Mouse (Mus musculus) MEL (cell line): Measurements from ENCODE around the gene Gxylt2. TPM values are rescaled to one million over a fixed set of nuclear protein-coding genes. Genes with fewer than 3 reads are reported as not detected.

ENCODE experiments used
- DNase-seq: peaks from one replicate; pipeline ENCODE4 v3.0.0; 2011; ENCODE audit warnings: low read depth, low spot score
- H3K27ac ChIP-seq: 2 replicates; pipeline ENCODE4 v1.5.1; 2012; ENCODE audit warnings: low read depth, mild to moderate bottlenecking, control low read depth, low read length, moderate library complexity; ENCODE audit not compliant: control insufficient read depth
- H3K27me3 ChIP-seq, 2 experiments: fragments of 150-350 bp in 1 of 2; sonication (generic) in 1 of 2; 2 replicates each; pipeline ENCODE4 v1.6.1; 2012; ENCODE audit warnings: low read length in 2 of 2, mild to moderate bottlenecking in 2 of 2, improper control_type of control experiment in 1 of 2, moderate library complexity in 1 of 2; ENCODE audit not compliant: insufficient read depth in 2 of 2, control insufficient read depth in 1 of 2
- H3K36me3 ChIP-seq, 2 experiments: 2 replicates each; pipeline ENCODE4 v1.6.1; 2012 to 2014; ENCODE audit warnings: low read length in 2 of 2, improper control_type of control experiment in 1 of 2, inconsistent platforms in 1 of 2, mild to moderate bottlenecking in 1 of 2; ENCODE audit not compliant: insufficient read depth in 2 of 2, control insufficient read depth in 1 of 2
- H3K4me1 ChIP-seq, 2 experiments: fragments of 150-350 bp in 1 of 2; sonication (generic) in 1 of 2; 2 replicates each; pipeline ENCODE4 v1.6.1; 2012; ENCODE audit warnings: low read length in 2 of 2, improper control_type of control experiment in 1 of 2, mild to moderate bottlenecking in 1 of 2; ENCODE audit not compliant: insufficient read depth in 2 of 2, control insufficient read depth in 1 of 2
- H3K4me3 ChIP-seq, 2 experiments: fragments of 150-350 bp in 1 of 2; sonication (generic) in 1 of 2; 2 replicates each; pipeline ENCODE4 v1.5.1; 2012; ENCODE audit warnings: low read depth in 2 of 2, low read length in 2 of 2, mild to moderate bottlenecking in 2 of 2, moderate library complexity in 2 of 2, control low read depth in 1 of 2, improper control_type of control experiment in 1 of 2; ENCODE audit not compliant: control insufficient read depth in 1 of 2, insufficient read depth in 1 of 2
- H3K79me2 ChIP-seq: 2 replicates; pipeline ENCODE4 v1.6.1; 2012; ENCODE audit warnings: mild to moderate bottlenecking, low read length, moderate library complexity; ENCODE audit not compliant: control insufficient read depth, poor library complexity, insufficient read depth
- H3K9ac ChIP-seq: 2 replicates; pipeline ENCODE4 v1.6.1; 2012; ENCODE audit warnings: low read depth, mild to moderate bottlenecking, control low read depth, low read length, moderate library complexity; ENCODE audit not compliant: control insufficient read depth, poor library complexity, severe bottlenecking
- H3K9me3 ChIP-seq: fragments of 150-350 bp; sonication (generic); replicated peaks from 2 replicates; pipeline ENCODE4 v1.6.1; 2012; ENCODE audit warnings: mild to moderate bottlenecking, low read length, improper control_type of control experiment, moderate library complexity; ENCODE audit not compliant: insufficient read depth
- BHLHE40 ChIP-seq: IDR thresholded peaks from 2 replicates; pipeline ENCODE4 v1.6.1; 2012; ENCODE audit warnings: low read depth, mild to moderate bottlenecking, inconsistent platforms, low read length, improper control_type of control experiment, borderline replicate concordance
- CHD1 ChIP-seq: IDR thresholded peaks from 2 replicates; pipeline ENCODE4 v1.6.1; 2012; ENCODE audit warnings: low read depth, mild to moderate bottlenecking, inconsistent platforms, low read length, improper control_type of control experiment
- CHD2 ChIP-seq: IDR thresholded peaks from 2 replicates; pipeline ENCODE4 v1.6.1; 2011; ENCODE audit warnings: low read length, improper control_type of control experiment
- E2F4 ChIP-seq: IDR thresholded peaks from 2 replicates; pipeline ENCODE4 v1.6.1; 2011; ENCODE audit warnings: low read depth, low read length, improper control_type of control experiment, borderline replicate concordance
- ETS1 ChIP-seq: IDR thresholded peaks from 2 replicates; pipeline ENCODE4 v1.6.1; 2012; ENCODE audit warnings: low read depth, mild to moderate bottlenecking, inconsistent platforms, low read length, improper control_type of control experiment, moderate library complexity
- GABPA ChIP-seq: IDR thresholded peaks from 2 replicates; pipeline ENCODE4 v1.6.1; 2012; ENCODE audit warnings: low read depth, mild to moderate bottlenecking, inconsistent platforms, low read length, improper control_type of control experiment, moderate library complexity
- JUND ChIP-seq: IDR thresholded peaks from 2 replicates; pipeline ENCODE4 v1.6.1; 2011; ENCODE audit warnings: low read depth, mild to moderate bottlenecking, improper control_type of control experiment, low read length
- KAT2A ChIP-seq: conservative IDR thresholded peaks from 2 replicates; pipeline ENCODE4 v1.6.1; 2012; ENCODE audit warnings: low read depth, low read length, improper control_type of control experiment, inconsistent platforms
- MAFK ChIP-seq: IDR thresholded peaks from 2 replicates; pipeline ENCODE4 v1.6.1; 2011; ENCODE audit warnings: low read depth, mild to moderate bottlenecking, low read length, improper control_type of control experiment, borderline replicate concordance
- MAZ ChIP-seq: IDR thresholded peaks from 2 replicates; pipeline ENCODE4 v1.6.1; 2012; ENCODE audit warnings: low read depth, mild to moderate bottlenecking, inconsistent platforms, low read length, improper control_type of control experiment
- MYC ChIP-seq: IDR thresholded peaks from 2 replicates; pipeline ENCODE4 v1.6.1; 2011; ENCODE audit warnings: low read depth, mild to moderate bottlenecking, low read length, improper control_type of control experiment, moderate library complexity
- NELFE ChIP-seq: IDR thresholded peaks from 2 replicates; pipeline ENCODE4 v1.6.1; 2011; ENCODE audit warnings: low read depth, low read length, improper control_type of control experiment
- NRF1 ChIP-seq: IDR thresholded peaks from 2 replicates; pipeline ENCODE4 v1.6.1; 2014; ENCODE audit warnings: low read depth, mild to moderate bottlenecking, inconsistent platforms, low read length, improper control_type of control experiment, moderate library complexity; ENCODE audit not compliant: poor library complexity, insufficient read depth, severe bottlenecking
- POLR2A ChIP-seq, 2 experiments: IDR thresholded peaks; 2 replicates each; pipeline ENCODE4 v1.6.1; 2011 to 2012; ENCODE audit warnings: low read length in 2 of 2, mild to moderate bottlenecking in 2 of 2, control low read depth in 1 of 2, improper control_type of control experiment in 1 of 2, low read depth in 1 of 2, moderate library complexity in 1 of 2; ENCODE audit not compliant: control insufficient read depth in 1 of 2, insufficient read depth in 1 of 2, poor library complexity in 1 of 2
- POLR2AphosphoS2 ChIP-seq: IDR thresholded peaks from 2 replicates; pipeline ENCODE4 v1.6.1; 2011; ENCODE audit warnings: low read length, improper control_type of control experiment
- POLR2AphosphoS5 ChIP-seq: IDR thresholded peaks from 2 replicates; pipeline ENCODE4 v1.6.1; 2012; ENCODE audit warnings: low read depth, borderline replicate concordance, mild to moderate bottlenecking, inconsistent platforms, low read length, moderate library complexity, mixed read lengths
- RAD21 ChIP-seq: IDR thresholded peaks from 2 replicates; pipeline ENCODE4 v1.6.1; 2011; ENCODE audit warnings: mild to moderate bottlenecking, low read depth, low read length, improper control_type of control experiment
- RCOR1 ChIP-seq: IDR thresholded peaks from 2 replicates; pipeline ENCODE4 v1.6.1; 2012; ENCODE audit warnings: low read depth, mild to moderate bottlenecking, inconsistent platforms, low read length, improper control_type of control experiment
- SIN3A ChIP-seq: IDR thresholded peaks from 2 replicates; pipeline ENCODE4 v1.6.1; 2012; ENCODE audit warnings: low read length, improper control_type of control experiment, inconsistent platforms
- SMC3 ChIP-seq: IDR thresholded peaks from 2 replicates; pipeline ENCODE4 v1.6.1; 2011; ENCODE audit warnings: low read depth, low read length, improper control_type of control experiment
- TAL1 ChIP-seq: IDR thresholded peaks from 2 replicates; pipeline ENCODE4 v1.6.1; 2012; ENCODE audit warnings: mild to moderate bottlenecking, inconsistent platforms, low read length, moderate library complexity, mixed read lengths
- TBP ChIP-seq: IDR thresholded peaks from 2 replicates; pipeline ENCODE4 v1.8.0; 2011; ENCODE audit warnings: low read depth, low read length, improper control_type of control experiment
- UBTF ChIP-seq: IDR thresholded peaks from 2 replicates; pipeline ENCODE4 v1.6.1; 2012; ENCODE audit warnings: low read depth, mild to moderate bottlenecking, inconsistent platforms, low read length, improper control_type of control experiment, moderate library complexity, borderline replicate concordance; ENCODE audit not compliant: insufficient read depth
- USF1 ChIP-seq: IDR thresholded peaks from 2 replicates; pipeline ENCODE4 v1.6.1; 2014; ENCODE audit warnings: low read depth, mild to moderate bottlenecking, inconsistent platforms, low read length, improper control_type of control experiment, moderate library complexity
- ZKSCAN1 ChIP-seq: IDR thresholded peaks from 2 replicates; pipeline ENCODE4 v1.6.1; 2012; ENCODE audit warnings: low read depth, mild to moderate bottlenecking, inconsistent platforms, low read length, improper control_type of control experiment, moderate library complexity
- ZMIZ1 ChIP-seq: IDR thresholded peaks from 2 replicates; pipeline ENCODE4 v1.6.1; 2012; ENCODE audit warnings: low read depth, mild to moderate bottlenecking, inconsistent platforms, low read length, improper control_type of control experiment, moderate library complexity
- ZNF384 ChIP-seq: IDR thresholded peaks from 2 replicates; pipeline ENCODE4 v1.6.1; 2012; ENCODE audit warnings: low read depth, mild to moderate bottlenecking, inconsistent platforms, low read length, improper control_type of control experiment
- polyA plus RNA-seq, 2 experiments: library from polyadenylated mRNA; stranded (reverse) in 1 of 2; unstranded in 1 of 2; fragments of >175 nt in 1 of 2; fragments of >200 nt in 1 of 2; gene quantifications; 2 replicates each; pipeline versions ENCODE4 v1.2.1 to v1.2.4; 2012; ENCODE audit warnings: low replicate concordance in 2 of 2, low read depth in 1 of 2; ENCODE audit not compliant: insufficient read length in 2 of 2, insufficient read depth in 1 of 2, missing spikeins in 1 of 2
- total RNA-seq: library from RNA; depleted of rRNA; stranded (reverse); fragments of 300-350 nt; gene quantifications from 2 replicates; pipeline ENCODE4 v1.2.3, GENCODE M21; 2012; rRNA removed

The Gxylt2 gene
- total RNA-seq (not detected in 2 replicates), polyA plus RNA-seq (not detected)

DNA sequence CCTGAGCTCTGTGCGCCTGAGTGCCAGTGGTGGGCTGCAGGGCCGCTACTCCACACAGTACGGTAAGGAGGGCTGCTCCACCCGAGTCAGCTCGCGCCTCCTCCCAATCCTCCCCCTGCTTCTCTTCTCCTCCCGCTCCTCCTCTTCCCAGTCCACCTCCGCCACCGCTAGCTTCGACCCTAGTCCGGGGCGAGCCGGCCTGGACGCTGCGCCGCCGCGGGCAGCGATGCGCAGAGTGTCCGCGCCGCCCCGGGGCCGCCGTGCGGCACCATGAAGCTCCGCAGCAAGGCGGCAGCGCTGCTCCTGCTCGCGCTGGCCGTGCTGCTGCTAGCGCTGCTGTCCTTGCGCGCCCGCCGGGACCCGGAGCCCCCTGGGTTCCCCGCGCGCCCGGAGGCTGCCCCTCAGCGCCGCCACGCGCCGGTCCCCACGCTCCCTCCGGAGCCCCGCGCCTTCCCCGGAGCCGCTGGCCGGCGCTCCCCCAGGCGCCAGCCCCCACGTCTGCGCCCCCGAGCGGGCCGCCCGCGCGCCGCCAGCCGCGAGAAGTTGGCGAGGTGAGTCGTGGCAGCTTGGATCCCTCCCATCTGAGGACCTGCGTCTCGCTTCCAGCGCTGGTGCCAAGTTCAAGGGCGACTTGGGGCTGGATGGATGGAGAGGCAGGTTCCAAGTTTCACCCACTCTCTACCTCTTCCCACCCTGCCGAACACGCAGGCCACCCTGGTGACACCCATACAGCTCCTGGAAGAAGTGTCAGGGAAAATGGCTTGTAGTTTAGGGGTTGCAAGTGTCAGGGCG, at the start of gene Gxylt2:
TSS of gene Gxylt2 (plus strand) at position 161 of the 792 bp plus-strand sequence.
- no peak for DNase-seq
- Histone ChIP-seq H3K4me3 (no peak within 1 kb of the TSS), H3K79me2 (no peaks in the 10 kb centered on the region), H3K27me3 (peaks cover 0 to 3% of the 10 kb centered on the region in 2 experiments; a peak in 1 of 4 replicates), H3K9me3 (no peaks in the 10 kb centered on the region), H3K9ac (no peak within 1 kb of the TSS), H3K27ac (no peak within 1 kb of the TSS), H3K4me1 (peaks cover 3 to 23% of the 10 kb centered on the region in 2 experiments; a peak in 3 of 4 replicates), H3K36me3 (peaks cover 0 to 15% of the 10 kb centered on the region in 2 experiments; a peak in 2 of 4 replicates)
- TF ChIP-seq MYC (no peak), MAZ (no peak), CHD1 (no peak), MAFK (no peak), RAD21 (no peak), POLR2AphosphoS2 (no peak), SIN3A (no peak), SMC3 (no peak), JUND (no peak), ZKSCAN1 (no peak), ZMIZ1 (no peak), POLR2AphosphoS5 (no peak), GABPA (no peak), TAL1 (no peak), UBTF (no peak), TBP (no peak), CHD2 (no peak), KAT2A (no peak), NRF1 (no peak)

DNA sequence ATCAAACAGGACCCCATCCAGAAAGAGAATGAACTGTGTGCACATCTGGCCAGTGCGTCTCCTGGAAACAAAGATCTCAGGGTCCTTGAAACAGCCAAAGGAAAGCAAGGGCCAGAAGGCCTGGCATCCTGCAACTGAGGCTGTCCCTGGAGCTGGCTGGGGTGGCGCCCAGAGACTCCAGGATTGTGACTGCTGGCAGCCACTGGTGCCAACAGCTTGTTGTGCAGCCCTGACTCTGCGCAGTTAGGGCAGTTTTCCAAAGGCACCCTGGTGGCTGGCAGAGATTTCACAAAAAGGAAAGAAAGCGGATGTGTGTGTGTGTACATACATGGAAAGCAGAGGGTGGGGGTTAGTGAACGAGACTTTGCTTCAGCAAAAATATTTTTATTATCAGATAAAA, 44.1 kb upstream of the Gxylt2 start:
- H3K4me3 ChIP-seq: no peak overlapping the region
- H3K9ac ChIP-seq: no peak overlapping the region
- H3K36me3 ChIP-seq: peaks cover 0 to 2% of the 10 kb centered on the region in 2 experiments; a peak in 1 of 4 replicates

More for the DNA sequence above, 44.1 kb upstream of the Gxylt2 start:
- no peak overlapping the region for H3K27ac ChIP-seq
- no peaks in the 10 kb centered on the region for H3K4me1 ChIP-seq
- H3K9me3 ChIP-seq: no peaks in the 10 kb centered on the region
- H3K27me3 ChIP-seq: no peaks in the 10 kb centered on the region
- no peaks in the 10 kb centered on the region; the same call in 1 of the 2 replicates for H3K79me2 ChIP-seq
- no peak for TF ChIP-seq ZKSCAN1
- TF ChIP-seq ZMIZ1: no peak
- no peak for TF ChIP-seq SMC3
- no peak for TF ChIP-seq E2F4
- TF ChIP-seq MYC: no peak
- no peak for TF ChIP-seq BHLHE40
- TF ChIP-seq NELFE: no peak
- no peak for TF ChIP-seq CHD1
- no peak for TF ChIP-seq POLR2A (IDR thresholded peaks at IDR 0.05; ENCODE audit: control insufficient read depth in 1 of 2, insufficient read depth in 1 of 2, low read depth in 1 of 2, low read length in 2 of 2, poor library complexity in 1 of 2)
- no peak for TF ChIP-seq TAL1
- TF ChIP-seq RCOR1: no peak
- TF ChIP-seq ZNF384: no peak
- TF ChIP-seq ETS1: no peak
- TF ChIP-seq USF1: no peak
- no peak for TF ChIP-seq SIN3A
- TF ChIP-seq, all 39 proteins: peak for 0
- DNase-seq: no peak
